Mouse (Mus musculus): ENCODE data around the gene Togaram1. TPM values are rescaled to one million over a fixed set of nuclear protein-coding genes. Genes with fewer than 3 reads are reported as not detected.

Togaram1 gene
- 9.6 TPM for polyA plus RNA-seq (2014; fragmentation: Illumina TruSeq; extraction: RNeasy Lipid Tissue Mini Kit (QIAGEN cat#74804); ENCODE audit: low read depth, low replicate concordance)

GRCm38 (mm10) chr12:64965124-64966026 is at the start of gene Togaram1, which contains the start of gene Klhl28:
Gene Togaram1 (plus strand): TSS chr12:64965804.
Gene Klhl28 (minus strand): TSS chr12:64965534.

GRCm38 (mm10) chr12:64917578-64918471 is 47.8 kb upstream of the Togaram1 start, which contains the start of gene Gm527:
Gene Gm527 (plus strand): TSS chr12:64917906.

GRCm38 (mm10) chr12:65036190-65036870 is 70.7 kb downstream of the Togaram1 start, which contains the start of gene Prpf39:
Gene Prpf39 (plus strand): TSS chr12:65036333.

Other genes with a start within 250 kb of the Togaram1 start
- gene Gm527, start 47.9 kb upstream of the Togaram1 start, polyA plus RNA-seq (2014; fragmentation: Illumina TruSeq; extraction: RNeasy Lipid Tissue Mini Kit (QIAGEN cat#74804); ENCODE audit: low read depth, low replicate concordance), result 2.5 TPM
- 7.3 TPM for gene Klhl28, start 270 bp upstream of the Togaram1 start, polyA plus RNA-seq (2014; fragmentation: Illumina TruSeq; extraction: RNeasy Lipid Tissue Mini Kit (QIAGEN cat#74804); ENCODE audit: low read depth, low replicate concordance)
- 24.0 TPM for gene Prpf39, start 70.5 kb downstream of the Togaram1 start, polyA plus RNA-seq (2014; fragmentation: Illumina TruSeq; extraction: RNeasy Lipid Tissue Mini Kit (QIAGEN cat#74804); ENCODE audit: low read depth, low replicate concordance)
- gene Fkbp3, start 108.2 kb downstream of the Togaram1 start, polyA plus RNA-seq (2014; fragmentation: Illumina TruSeq; extraction: RNeasy Lipid Tissue Mini Kit (QIAGEN cat#74804); ENCODE audit: low read depth, low replicate concordance), result 362 TPM
- gene Fancm, start 109.8 kb downstream of the Togaram1 start, polyA plus RNA-seq (2014; fragmentation: Illumina TruSeq; extraction: RNeasy Lipid Tissue Mini Kit (QIAGEN cat#74804); ENCODE audit: low read depth, low replicate concordance), result 1.8 TPM
- not detected for gene Mis18bp1, start 206.8 kb downstream of the Togaram1 start, polyA plus RNA-seq (2014; fragmentation: Illumina TruSeq; extraction: RNeasy Lipid Tissue Mini Kit (QIAGEN cat#74804); ENCODE audit: low read depth, low replicate concordance)